Comparison of ENCODE assay signal across 9 mouse cellular contexts in genomic region chr7:29167656-29168055, GRCm38 (mm10). TPM values are rescaled to one million over a fixed set of nuclear protein-coding genes. Genes with fewer than 3 reads are reported as not detected.
DNase-seq lines count a peak whose midpoint lies in the region; ATAC-seq and TF ChIP-seq lines count a peak whose summit lies in the region.
"Had no signal": no experiment of that assay in that cellular context is flagged by ENCODE, and none has a peak within 500 bp of the region (broad histone marks: within the 10 kb centered on the region; RNA-seq: fewer than 3 reads in every experiment).

No protein-coding gene starts in this region.

- no peak for ATAC-seq in forebrain, embryonic 12.5 days (ENCODE audit: low FRiP score)
- ATAC-seq in neural tube, embryonic 15.5 days (ENCODE audit: low FRiP score) = no peak

- H3K27me3 ChIP-seq in forebrain, embryonic 12.5 days = peaks cover 37% of the 10 kb centered on the region
- peaks cover 53% of the 10 kb centered on the region for H3K27me3 ChIP-seq in limb, embryonic 10.5 days (ENCODE audit: low read depth, poor library complexity, severe bottlenecking)
- H3K27me3 ChIP-seq in neural tube, embryonic 15.5 days (replicated peaks) = peaks cover 17% of the 10 kb centered on the region

- no peak overlapping the region for H3K27ac ChIP-seq in left cerebral cortex, adult 2 months
- H3K27ac ChIP-seq in forebrain, embryonic 12.5 days = no peak overlapping the region
- H3K27ac ChIP-seq in limb, embryonic 10.5 days = 0 out of 2 replicates have a peak overlapping the region, but pooled peaks have one; percentile 51
- H3K27ac ChIP-seq in neural tube, embryonic 15.5 days (replicated peaks) = 0 out of 2 replicates have a peak overlapping the region, but pooled peaks have one; percentile 18

- peak overlapping the region; percentile 76; the same call in 1 of the 2 replicates for H3K9ac ChIP-seq in forebrain, embryonic 12.5 days
- H3K9ac ChIP-seq in neural tube, embryonic 15.5 days (replicated peaks) = peak overlapping the region; percentile 72

- no peaks in the 10 kb centered on the region for H3K9me3 ChIP-seq in forebrain, embryonic 12.5 days
- no peaks in the 10 kb centered on the region for H3K9me3 ChIP-seq in limb, embryonic 10.5 days (replicated peaks)
- no peaks in the 10 kb centered on the region for H3K9me3 ChIP-seq in neural tube, embryonic 15.5 days (replicated peaks)
- H3K9me3 ChIP-seq: megakaryocyte, embryonic 14.5 days had no signal

- H3K4me2 ChIP-seq in forebrain, embryonic 12.5 days = peak overlapping the region; percentile 78
- peak overlapping the region; percentile 78 for H3K4me2 ChIP-seq in neural tube, embryonic 15.5 days

- H3K36me3 ChIP-seq in forebrain, embryonic 12.5 days (replicated peaks) = peaks cover 5% of the 10 kb centered on the region; the same call in 1 of the 2 replicates
- peaks cover 10% of the 10 kb centered on the region for H3K36me3 ChIP-seq in limb, embryonic 10.5 days
- peaks cover 11% of the 10 kb centered on the region for H3K36me3 ChIP-seq in neural tube, embryonic 15.5 days

- no peak for TF ChIP-seq CTCF in left cerebral cortex, adult 2 months (IDR thresholded peaks at IDR 0.05)

- DNase-seq in left cerebral cortex, adult 2 months (ENCODE audit: extremely low spot score in 1 of 2, low spot score in 2 of 2) = no peak
- DNase-seq in left cerebral cortex, postnatal 36 days (ENCODE audit: low spot score in 2 of 2) = no peak
- DNase-seq in limb, embryonic 10.5 days (ENCODE audit: low spot score) = no peak
- DNase-seq in spleen, postnatal 36 days (ENCODE audit: low spot score in 2 of 2) = no peak
- DNase-seq in thymus, postnatal 25 days = no peak
- DNase-seq: kidney, postnatal 10 days had no signal

- H3K4me1 ChIP-seq in forebrain, embryonic 12.5 days = peaks cover 46% of the 10 kb centered on the region
- peaks cover 59% of the 10 kb centered on the region for H3K4me1 ChIP-seq in limb, embryonic 10.5 days
- H3K4me1 ChIP-seq in neural tube, embryonic 15.5 days = peaks cover 45% of the 10 kb centered on the region

- WGBS in forebrain, embryonic 12.5 days = 11% methylated on average over 19 of the region's 19 CpGs
- 10% methylated on average over 19 of the region's 19 CpGs for WGBS in limb, embryonic 10.5 days
- 15% methylated on average over 17 of the region's 19 CpGs for WGBS in neural tube, embryonic 15.5 days

- H3K4me3 ChIP-seq in left cerebral cortex, adult 2 months = peak overlapping the region; percentile 83
- peak overlapping the region; percentile 70 for H3K4me3 ChIP-seq in forebrain, embryonic 12.5 days (replicated peaks)
- peak overlapping the region; percentile 85; the same call in 1 of the 2 replicates for H3K4me3 ChIP-seq in limb, embryonic 10.5 days
- peak overlapping the region; percentile 78 for H3K4me3 ChIP-seq in neural tube, embryonic 15.5 days (replicated peaks)

- intact Hi-C loops in left cerebral cortex, adult 2 months (cut with DNase I) = no loop called here
- intact Hi-C loops in left cerebral cortex, postnatal 36 days (cut with DNase I) = no loop called here

RNA-seq across cellular contexts. Expression of gene Ggn, which starts 2.4 kb away (rescaled TPM):
- total RNA-seq in left cerebral cortex, adult 2 months (2021) = 1 to 10 TPM; 1.4 to 1.8 TPM
- 1 to 10 TPM in 1 of 2 experiments, under 1 TPM in 1; 0.88 to 1.4 TPM for total RNA-seq in left cerebral cortex, postnatal 36 days (2021)
- 0.57 and 1.2 TPM in 2 replicates for polyA plus RNA-seq in forebrain, embryonic 12.5 days (2016; fragmentation: Nextera tagmentation; extraction: Ambion mirVana)
- 0.29 and 0.38 TPM in 2 replicates for polyA plus RNA-seq in limb, embryonic 10.5 days (2016; fragmentation: Nextera tagmentation; extraction: Ambion mirVana)
- 0.46 and 1.0 TPM in 2 replicates for polyA plus RNA-seq in neural tube, embryonic 15.5 days (2015; fragmentation: Nextera tagmentation; extraction: Ambion mirVana)

RNA-seq across cellular contexts. Expression of gene Spred3, which starts 2.6 kb away (rescaled TPM):
- total RNA-seq in left cerebral cortex, adult 2 months (2021) = 10 to 100 TPM; 56.0 to 59.3 TPM
- total RNA-seq in left cerebral cortex, postnatal 36 days (2021) = 10 to 100 TPM; 41.8 to 62.4 TPM
- polyA plus RNA-seq in forebrain, embryonic 12.5 days (2016; fragmentation: Nextera tagmentation; extraction: Ambion mirVana) = 7.9 and 8.3 TPM in 2 replicates
- polyA plus RNA-seq in limb, embryonic 10.5 days (2016; fragmentation: Nextera tagmentation; extraction: Ambion mirVana) = 2.7 and 3.3 TPM in 2 replicates
- polyA plus RNA-seq in neural tube, embryonic 15.5 days (2015; fragmentation: Nextera tagmentation; extraction: Ambion mirVana) = 10.5 and 11.7 TPM in 2 replicates

RNA-seq across cellular contexts. Expression of gene Fam98c, which starts 11.6 kb away (rescaled TPM):
- 10 to 100 TPM; 34.3 to 38.3 TPM for total RNA-seq in left cerebral cortex, adult 2 months (2021)
- total RNA-seq in left cerebral cortex, postnatal 36 days (2021) = 10 to 100 TPM; 35.3 to 40.3 TPM
- 16.4 and 17.7 TPM in 2 replicates for polyA plus RNA-seq in forebrain, embryonic 12.5 days (2016; fragmentation: Nextera tagmentation; extraction: Ambion mirVana)
- 10.7 and 11.2 TPM in 2 replicates for polyA plus RNA-seq in limb, embryonic 10.5 days (2016; fragmentation: Nextera tagmentation; extraction: Ambion mirVana)
- polyA plus RNA-seq in neural tube, embryonic 15.5 days (2015; fragmentation: Nextera tagmentation; extraction: Ambion mirVana) = 51.2 and 53.1 TPM in 2 replicates

RNA-seq across cellular contexts. Expression of gene Psmd8, which starts 12.8 kb away (rescaled TPM):
- total RNA-seq in left cerebral cortex, adult 2 months (2021) = 100 to 1,000 TPM; 128 to 132 TPM
- 100 to 1,000 TPM; 126 to 136 TPM for total RNA-seq in left cerebral cortex, postnatal 36 days (2021)
- 283 and 293 TPM in 2 replicates for polyA plus RNA-seq in forebrain, embryonic 12.5 days (2016; fragmentation: Nextera tagmentation; extraction: Ambion mirVana)
- 321 and 323 TPM in 2 replicates for polyA plus RNA-seq in limb, embryonic 10.5 days (2016; fragmentation: Nextera tagmentation; extraction: Ambion mirVana)
- polyA plus RNA-seq in neural tube, embryonic 15.5 days (2015; fragmentation: Nextera tagmentation; extraction: Ambion mirVana) = 266 and 278 TPM in 2 replicates

RNA-seq across cellular contexts. Expression of gene Rasgrp4, which starts 33.0 kb away (rescaled TPM):
- total RNA-seq in left cerebral cortex, adult 2 months (2021) = 1 to 10 TPM; 1.2 to 1.4 TPM
- 1 to 10 TPM in 1 of 2 experiments, under 1 TPM in 1; 0.89 to 2.5 TPM for total RNA-seq in left cerebral cortex, postnatal 36 days (2021)
- 0.34 and 0.58 TPM in 2 replicates for polyA plus RNA-seq in forebrain, embryonic 12.5 days (2016; fragmentation: Nextera tagmentation; extraction: Ambion mirVana)
- polyA plus RNA-seq in limb, embryonic 10.5 days (2016; fragmentation: Nextera tagmentation; extraction: Ambion mirVana) = 0.60 and 0.70 TPM in 2 replicates
- 0.79 and 0.80 TPM in 2 replicates for polyA plus RNA-seq in neural tube, embryonic 15.5 days (2015; fragmentation: Nextera tagmentation; extraction: Ambion mirVana)

Comparison
In these comparisons a context has a peak if more than half of its experiments do, and no peak if none do; other contexts are left out.
1. H3K27ac ChIP-seq: peak in limb, embryonic 10.5 days (single experiment) and neural tube, embryonic 15.5 days (single experiment); none in left cerebral cortex, adult 2 months (single experiment) and forebrain, embryonic 12.5 days (single experiment).
2. Peak in every context shown above with its lines, with median percentiles within 50 percentile points of each other: H3K4me3 ChIP-seq.